Mouse (Mus musculus) gastrocnemius, postnatal 25 days (tissue): ENCODE data around the gene Tbl2. TPM values are rescaled to one million over a fixed set of nuclear protein-coding genes. Genes with fewer than 3 reads are reported as not detected.

ENCODE experiments used
- DNase-seq: peaks from one replicate; pipeline ENCODE4 v3.0.0; 2022
- total RNA-seq, 2 experiments: library from RNA; stranded (reverse); gene quantifications; 1 replicate in 1 of 2; 2 replicates in 1 of 2; pipeline ENCODE4 v1.2.3; 2021

Gene Tbl2
- total RNA-seq, 2 experiments from 2014 or later, result 7.5 to 10.5 TPM

DNA sequence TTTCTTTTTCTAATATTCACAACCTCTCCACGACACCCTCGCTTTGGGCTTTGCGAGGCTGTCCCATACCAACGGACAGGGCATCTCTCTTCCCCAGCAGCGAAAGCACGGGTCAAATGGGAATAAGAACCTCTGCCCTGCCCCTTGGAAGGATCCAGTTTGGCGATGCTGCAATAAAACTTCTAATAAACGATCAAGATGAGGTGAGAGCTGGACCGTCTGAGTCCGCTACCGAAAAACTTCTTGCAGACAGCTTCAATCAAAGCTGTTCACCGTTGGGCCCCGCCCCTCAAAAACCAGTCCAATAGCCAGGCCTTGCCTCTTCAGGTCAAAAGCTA is 773 bp upstream of the Tbl2 start:
- DNase-seq, result no peak

DNA sequence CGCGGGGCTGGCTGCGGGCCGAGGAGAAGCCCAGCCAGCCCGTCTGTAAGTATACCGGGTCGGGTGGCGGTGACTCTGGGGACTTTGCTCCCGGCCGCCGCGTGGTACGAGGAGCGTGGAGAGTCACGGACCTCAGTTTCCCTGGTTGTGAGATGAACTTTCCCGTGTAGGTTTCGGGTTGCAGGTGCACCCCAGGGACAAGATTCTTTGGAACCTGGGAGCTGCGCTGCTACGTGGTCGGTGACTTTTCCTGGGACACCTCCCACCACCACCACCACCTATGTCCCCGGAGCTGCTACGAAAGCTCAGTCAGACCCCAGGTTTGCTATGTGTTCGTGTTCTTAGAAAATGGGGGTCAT is 342 bp downstream of the Tbl2 start:
- no peak for DNase-seq

DNA sequence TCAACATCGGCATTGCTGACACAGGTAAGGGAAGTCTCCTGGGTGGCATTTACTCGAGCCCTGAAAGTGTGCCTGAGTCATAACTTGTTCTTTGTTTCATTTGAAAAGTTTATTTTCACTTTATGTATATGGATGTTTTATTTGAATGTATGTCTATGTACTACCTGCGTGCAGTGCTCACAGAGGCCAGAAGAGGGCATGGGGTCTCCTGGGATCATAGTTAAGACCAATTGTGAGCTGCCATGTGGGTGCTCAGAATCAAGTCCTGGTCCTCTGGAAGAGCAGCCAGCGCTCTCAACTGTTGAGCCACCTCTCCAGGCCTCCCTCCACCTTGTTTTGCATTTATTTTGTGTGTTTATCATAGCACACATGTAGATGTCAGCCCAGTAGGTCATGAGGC is 7.0 kb downstream of the Tbl2 start:
- no peak for DNase-seq

DNA sequence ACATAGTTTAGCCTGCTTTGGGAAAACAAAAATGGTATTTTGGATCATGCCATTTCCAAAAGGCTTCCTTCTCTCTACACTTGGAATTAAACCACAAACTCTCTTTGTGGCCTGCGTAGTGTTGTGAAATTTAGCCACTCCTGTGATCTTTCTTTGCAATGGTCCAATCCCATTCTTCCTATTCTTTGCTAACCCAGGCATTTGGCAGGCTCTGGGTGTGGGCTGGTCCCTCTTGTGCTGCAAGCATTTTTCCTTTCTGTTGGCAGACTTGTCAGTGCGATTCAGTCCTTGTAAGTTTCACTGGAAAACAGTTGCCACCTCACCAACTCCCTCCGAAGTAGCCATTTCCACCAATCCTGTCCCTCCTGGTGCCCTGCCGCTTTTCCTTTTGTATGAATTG is 11.8 kb downstream of the Tbl2 start:
- DNase-seq, result peak; percentile 67

DNA sequence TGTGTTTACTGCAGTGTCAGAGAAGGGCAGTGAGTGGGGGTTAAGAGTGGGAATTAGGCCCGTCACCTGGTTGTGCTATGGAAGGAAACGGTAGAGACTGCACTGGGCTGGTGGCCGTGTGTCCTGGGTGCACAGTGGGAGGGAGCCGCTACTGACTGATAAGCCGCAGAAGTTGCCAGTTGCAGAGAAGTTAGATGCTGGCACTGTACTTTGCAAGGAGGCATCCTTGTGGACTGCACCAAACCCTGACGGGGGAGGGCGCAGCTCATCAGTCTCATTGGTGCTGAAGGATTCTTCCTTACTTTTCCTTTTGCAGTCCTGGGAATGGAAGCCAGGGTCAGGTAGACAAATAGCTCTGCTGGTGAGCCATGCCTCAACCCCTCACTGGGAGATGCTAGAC is 12.2 kb downstream of the Tbl2 start:
- no peak for DNase-seq

DNA sequence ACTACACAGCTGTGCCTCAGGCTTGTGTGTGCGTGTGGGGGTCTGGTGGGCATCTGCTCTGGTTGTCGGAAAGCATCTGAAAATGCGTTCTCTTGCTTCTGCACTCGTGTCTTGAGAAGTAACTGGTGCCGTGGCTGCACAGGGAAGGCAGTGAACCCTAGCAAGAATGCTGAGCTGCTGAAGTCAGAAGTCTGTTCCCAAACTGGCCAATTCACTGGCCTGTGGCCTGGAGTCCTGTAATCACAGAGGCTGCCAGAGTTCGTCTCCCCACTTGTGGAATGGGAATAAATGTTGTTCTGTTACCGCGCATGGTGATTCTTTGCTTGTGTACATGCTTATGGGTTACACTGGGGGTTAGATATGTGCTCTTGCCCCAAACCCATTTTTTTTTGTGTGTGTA is 12.9 kb downstream of the Tbl2 start:
- DNase-seq, result no peak

DNA sequence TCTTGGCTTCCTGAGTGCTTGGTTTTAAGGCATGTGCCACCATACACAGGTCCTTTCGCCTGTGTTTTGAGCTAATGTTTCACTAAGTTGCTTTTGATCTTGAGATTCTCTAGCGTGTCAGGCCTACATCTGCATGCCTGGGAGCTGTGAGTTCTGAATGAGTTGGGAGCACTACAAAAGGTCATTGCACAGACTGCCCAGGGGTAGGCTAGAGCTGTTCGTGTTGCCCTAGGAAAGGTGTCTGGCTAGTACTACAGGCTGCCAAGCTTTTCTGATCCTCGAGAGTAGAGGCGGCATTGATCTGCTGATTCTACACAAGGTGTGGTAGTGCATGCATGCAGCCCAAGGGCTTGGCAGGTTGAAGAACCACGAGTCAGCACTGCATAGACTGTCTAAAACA is 13.4 kb downstream of the Tbl2 start:
- no peak for DNase-seq

DNA sequence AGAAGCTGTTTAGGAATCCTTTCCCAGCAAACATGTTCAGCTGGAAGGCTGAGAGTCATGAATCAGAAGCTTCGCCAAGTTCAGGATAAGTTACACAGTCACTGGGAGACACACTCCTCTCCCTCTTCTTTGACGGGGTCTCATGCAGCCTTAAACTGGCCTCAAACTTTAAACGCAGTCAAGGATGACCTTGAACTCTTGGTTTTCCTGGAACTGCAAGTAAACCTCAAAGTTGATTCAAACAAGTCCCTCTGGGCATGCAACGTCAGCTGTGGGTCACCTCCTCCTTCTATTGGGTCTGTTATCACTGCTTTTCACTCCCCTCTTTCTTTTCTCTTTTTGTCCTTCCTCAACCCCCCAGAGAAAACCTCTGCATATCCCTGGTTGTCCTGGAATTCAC is 17.5 kb downstream of the Tbl2 start:
- no peak for DNase-seq

DNA sequence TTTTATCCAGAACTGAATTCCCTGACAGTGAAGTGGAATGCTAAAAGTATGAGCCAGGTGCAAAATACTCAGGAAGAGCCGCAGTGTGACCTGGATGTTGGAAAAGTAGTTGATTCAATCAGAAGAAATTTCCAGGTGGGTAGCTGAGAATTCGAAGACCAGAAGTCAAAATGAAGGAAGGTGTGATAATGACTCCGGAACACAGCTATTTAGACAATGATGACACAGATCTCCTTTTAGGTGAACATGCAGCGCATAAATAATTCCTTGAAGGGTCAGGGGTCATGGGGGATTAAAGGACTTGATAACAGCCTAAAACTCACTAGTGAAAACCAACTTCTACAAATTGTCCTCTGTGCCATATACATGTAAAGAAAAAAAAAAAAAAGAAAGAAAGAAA is 18.0 kb downstream of the Tbl2 start:
- no peak for DNase-seq

DNA sequence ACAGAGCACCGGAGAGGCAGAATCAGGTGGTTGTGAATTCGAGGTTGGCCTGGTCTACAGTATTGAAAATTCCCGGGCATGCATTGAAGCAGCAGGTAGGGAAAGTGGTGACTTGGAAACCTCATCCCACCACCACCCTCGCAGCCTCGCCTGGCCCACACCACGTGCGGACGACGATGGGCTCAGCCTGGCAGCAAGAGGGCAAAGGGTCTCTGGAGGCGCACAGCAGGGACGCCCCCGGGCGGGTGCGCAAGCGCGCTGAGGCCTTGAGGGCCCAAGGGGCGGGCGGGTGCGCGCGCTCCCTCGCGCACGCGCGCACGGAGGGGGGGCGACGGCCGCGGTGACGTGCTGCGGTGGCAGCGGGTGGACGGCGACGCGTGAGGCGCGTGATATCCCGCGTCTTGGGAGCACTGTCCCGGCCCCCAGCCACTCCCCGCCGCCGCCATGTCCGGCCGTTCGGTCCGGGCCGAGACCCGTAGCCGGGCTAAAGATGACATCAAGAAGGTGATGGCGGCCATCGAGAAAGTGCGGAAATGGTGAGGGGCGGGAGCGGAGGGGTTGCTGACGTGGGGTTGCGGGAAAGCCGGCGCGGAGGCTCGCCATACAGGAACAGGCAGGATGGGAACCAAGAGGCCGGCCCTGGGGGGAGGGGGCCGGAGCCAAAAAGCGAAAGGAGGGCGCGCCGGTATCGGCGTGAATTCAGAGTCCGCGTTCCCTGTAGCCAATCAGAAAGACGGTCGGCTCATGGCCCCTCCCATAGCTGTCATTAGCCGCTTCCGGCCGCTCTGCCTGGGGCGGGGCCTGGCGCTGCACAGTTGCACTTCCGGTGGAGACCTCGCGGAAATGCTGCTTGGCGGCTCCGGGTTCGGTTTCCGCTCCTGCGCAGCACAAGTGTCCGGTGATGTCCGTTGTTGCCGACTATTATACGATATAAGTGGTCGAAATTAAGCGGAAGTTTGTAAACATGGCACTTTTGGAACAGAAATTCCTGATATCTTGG is 18.9 kb downstream of the Tbl2 start, which contains the start of gene Bcl7b:
Bcl7b (plus strand) TSS at position 221 of the 1,000 bp plus-strand sequence.
- DNase-seq, result peak; percentile 98

DNA sequence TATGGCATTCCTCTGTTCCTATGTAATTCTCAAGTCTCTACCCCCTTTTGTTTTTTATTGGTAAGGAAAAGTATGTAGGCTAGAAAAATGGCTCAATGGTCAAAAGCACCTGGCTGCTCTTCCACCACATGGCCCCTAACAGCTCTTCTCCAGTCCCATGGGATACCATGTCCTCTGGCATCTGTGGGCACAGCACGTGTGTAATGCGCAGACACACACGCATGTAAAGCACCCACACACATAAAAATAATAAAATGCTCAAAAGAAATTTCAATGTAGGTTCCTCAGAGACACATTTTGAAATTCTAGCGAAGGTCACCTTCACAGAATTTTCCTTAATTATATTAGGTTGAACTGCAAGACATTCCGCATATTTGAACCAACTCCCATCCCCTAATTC is 20.0 kb downstream of the Tbl2 start:
- no peak for DNase-seq

DNA sequence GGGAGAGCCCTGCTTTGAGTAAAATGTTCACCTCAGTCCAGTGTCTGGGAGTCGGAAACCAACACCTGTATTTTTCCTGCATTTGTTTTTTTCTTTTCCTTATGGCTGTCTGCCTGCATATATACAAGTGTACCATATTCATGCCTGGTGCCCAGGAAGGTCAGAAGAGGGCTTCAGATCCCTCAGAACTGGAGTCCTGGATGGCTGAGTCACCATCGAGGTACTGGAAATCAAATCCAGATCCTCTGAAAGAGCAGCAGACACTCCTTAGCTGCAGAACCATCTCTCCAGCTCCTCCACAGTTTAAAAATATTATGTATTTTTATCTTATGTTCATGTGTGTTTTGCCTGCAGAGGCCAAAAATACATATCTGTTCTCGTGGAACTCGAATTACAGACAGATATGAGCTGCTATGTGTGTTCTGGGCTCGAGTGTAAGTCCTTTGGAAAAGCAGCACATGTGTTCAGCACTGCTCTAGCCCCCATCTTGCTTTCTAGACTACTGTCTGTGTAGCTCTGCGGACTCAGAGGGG is 22.3 kb downstream of the Tbl2 start:
- DNase-seq, result no peak

DNA sequence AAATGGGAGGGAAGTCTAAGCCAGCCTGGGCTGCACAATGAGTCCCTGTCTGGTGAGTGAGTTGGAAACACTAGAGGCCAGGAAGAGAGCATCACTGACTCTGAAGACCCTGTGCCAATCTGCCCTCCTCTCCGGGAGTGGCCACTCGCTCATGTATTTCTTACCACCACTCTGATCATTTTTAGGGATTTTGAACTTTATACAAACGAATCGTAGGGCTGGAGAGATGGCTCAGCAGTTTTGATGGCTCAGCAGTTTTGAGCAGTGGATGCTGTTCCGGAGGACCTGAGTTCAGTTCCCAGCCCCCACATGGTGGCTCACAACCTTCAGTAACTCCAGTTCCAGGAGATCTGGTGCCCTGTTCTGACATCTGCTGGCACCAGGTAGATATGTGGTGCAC is 23.5 kb downstream of the Tbl2 start:
- no peak for DNase-seq

DNA sequence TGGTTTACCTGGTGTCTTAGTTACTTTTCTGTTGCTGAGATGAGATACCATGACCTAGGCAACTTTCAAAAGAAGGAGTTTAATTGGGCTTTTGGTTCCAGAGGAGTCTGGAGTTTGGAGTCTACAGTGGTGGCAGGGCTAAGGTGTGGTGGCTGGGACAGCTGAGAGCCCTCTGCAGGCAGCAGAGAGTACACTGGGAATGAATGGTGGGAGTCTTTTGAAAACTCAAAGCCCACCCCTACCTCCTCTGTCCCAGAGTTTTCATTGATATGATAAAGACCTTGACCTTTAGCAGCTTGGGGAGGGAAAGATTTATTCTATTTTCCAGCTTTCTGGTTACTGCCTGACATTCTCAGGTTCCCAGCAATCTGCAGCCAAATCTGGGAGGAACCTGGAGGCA is 25.6 kb downstream of the Tbl2 start:
- no peak for DNase-seq

DNA sequence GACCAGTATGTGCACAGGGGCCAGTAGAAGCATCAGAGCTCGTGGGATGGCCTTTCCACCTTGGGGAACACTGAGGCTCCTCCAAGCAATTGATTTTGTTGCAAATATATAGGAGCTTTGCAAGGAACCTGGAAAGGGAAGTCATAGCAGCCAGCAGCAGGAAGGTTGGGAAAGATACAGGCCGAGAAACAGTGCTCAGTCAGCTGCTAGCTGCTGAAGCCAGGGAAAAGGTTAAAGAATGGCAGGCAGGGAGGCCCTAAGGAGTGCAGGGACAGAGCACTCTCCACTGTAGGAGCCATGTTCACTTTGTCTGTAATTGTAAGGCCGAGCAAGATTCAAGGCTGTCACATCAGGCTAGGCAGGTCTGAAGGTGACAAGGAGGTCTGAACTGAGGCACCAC is 29.1 kb downstream of the Tbl2 start:
- no peak for DNase-seq

DNA sequence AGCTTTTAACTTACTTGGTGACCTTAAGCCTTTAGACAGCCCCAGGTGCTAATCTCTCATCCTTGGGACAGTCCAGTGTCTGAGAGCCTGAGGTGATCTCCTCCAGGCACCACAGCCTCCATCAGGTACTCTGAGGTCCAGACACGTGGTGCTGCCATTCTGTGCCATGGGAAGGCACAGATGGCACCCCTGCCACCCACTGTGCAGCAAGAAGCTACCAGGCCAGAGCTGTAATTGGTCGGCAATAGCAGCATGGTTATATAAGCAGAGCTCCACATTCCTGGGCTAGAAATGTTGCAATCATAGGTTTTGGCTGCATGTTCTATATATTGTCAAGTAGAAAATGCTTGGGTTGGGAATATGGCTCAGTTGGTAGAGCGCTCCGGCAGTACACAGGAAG is 29.5 kb downstream of the Tbl2 start:
- DNase-seq, result no peak

DNA sequence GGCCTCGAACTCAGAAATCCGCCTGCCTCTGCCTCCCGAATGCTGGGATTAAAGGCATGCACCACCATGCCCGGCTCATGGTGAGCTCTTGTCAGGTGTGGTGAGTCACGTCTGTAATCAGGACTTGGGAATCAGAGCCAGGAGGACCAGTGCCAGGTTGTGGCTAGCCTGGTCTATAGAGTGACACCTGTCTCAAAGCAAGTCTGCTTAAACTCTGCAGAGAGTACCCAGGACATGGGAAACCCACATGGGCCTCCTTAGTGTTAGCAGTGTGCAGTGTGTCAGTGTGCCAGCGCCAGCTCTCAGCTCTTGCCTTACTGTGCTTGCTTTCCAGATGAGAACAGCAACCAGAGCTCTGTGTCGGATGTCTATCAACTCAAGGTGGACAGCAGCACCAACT is 30.2 kb downstream of the Tbl2 start:
- no peak for DNase-seq

DNA sequence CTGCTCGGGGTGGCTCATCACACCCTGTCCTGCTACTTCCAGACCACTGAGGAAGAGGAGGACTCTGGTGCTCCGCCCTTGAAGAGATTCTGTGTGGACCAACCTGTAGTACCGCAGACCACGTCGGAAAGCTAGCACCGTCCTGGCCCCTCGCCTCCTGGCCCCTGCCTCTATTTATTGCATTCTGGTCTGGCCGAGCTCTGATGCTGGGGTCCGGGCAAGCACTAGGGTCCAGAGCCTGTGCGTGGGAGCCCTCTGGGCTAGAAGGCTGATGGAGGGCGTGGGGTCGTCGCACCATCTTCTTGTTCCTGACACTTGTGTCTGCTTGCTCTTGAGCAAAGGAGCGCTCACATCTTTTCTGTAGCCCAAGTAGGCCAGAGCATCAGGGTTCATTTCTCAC is 31.3 kb downstream of the Tbl2 start:
- DNase-seq, result no peak

DNA sequence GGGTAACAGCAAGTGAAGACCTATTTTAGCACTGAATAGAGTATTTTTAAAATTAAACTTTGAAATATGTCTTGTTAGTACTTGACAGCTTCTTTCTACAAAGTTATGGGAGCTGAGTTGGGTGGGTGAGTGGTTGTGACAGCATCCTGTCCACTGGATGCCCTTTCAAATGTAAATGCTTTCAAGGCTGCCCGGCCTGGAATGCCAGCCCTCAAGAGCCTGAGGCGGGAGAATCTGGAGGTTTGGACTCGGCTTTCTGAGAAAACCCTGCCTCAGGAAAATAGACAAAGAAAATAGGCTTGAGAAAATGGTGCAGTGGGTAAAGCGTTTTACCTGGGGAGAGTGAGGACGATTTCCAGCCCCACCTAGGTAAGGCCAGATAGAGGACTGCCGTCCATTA is 32.3 kb downstream of the Tbl2 start:
- no peak for DNase-seq

DNA sequence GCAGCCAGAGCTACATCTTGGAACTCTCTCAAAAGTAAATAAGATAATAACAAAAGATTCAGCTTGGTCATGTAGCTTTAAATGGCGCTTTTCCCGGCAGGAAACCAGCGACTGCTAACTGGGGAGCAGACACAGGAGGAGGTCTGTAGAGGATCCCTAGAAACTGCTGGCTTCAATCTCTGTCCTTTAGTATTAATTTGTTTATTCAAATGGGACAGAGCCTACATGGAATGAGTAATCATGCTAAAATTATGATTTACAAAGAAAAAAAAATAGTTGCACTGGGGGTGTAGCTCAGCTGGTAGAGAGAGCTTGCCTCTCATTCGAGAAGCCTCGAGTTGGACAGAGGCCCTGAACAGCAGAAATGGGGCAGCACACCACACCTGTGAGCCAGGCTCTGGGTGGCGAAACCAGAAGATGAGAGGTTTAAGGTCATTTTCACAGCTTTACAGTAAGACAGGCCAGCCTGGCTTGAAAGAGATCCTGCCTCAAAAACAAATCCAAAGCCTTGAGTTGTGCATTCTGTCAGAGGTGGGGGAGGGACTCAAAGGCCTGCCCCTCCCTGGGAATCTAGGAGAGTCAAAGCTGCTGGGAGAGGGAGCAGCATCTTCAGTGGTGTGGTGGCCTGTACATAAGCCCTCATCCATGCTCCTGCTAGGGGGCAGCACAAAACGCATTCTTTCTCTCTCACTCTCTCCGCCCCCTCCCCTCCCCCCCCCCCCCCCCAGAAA is 33.8 kb downstream of the Tbl2 start:
- DNase-seq, result no peak

DNA sequence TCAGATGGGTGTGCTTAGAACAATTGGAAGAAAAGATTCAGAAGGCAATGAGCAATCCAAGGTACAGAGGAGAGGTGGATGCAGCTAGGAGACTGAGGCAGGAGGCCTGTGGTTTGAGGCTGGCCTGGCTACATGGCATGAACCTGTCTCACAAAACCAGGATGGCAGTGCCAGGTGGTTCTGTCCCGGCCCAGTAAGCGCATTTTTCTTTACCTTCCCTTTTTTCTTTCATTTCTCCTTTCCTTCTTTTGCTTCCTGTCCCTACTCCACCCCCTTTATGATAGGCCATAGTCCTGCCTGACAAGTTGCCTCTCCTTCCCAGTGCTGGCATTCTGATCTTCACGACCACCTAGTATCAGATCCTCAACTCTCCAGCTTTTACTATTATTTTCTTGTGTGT is 35.6 kb downstream of the Tbl2 start:
- DNase-seq, result no peak

DNA sequence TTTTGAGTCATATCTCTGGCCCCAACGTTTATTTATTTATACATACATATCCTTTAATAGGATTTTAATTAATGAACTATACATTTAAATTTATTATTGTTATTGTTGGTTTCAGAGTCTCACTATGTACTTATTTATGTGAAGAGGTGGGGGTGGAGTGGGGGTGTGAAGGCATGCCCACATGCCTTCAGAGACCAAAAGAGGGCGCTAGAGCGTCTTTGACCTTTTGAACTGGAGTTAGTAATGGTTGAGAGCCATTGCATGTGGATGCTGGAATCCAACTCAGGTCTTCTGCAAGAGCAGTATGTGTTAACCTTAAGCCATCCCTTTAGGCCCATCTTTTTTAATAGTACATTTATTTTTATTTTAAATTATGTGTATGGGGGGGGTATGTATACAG is 36.1 kb downstream of the Tbl2 start:
- DNase-seq, result no peak

DNA sequence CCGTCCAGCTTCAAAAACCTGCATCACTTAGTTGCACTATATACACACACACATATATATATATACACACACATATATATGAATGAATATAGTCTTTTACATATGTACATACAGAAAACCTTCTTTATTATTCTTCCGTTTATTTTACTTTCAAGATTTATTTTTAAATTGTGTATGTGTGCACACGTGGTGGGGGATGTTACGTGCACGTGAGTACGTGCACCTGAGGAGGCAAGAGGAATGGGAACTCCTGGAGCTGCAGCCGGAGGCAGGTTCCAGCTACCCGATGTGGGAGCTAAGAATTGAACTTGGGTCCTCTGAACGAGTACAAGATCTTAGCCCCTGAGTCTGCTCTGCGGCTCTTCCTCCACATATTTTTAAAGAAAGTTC is 36.8 kb downstream of the Tbl2 start:
- DNase-seq, result no peak
